Mouse (Mus musculus) kidney, embryonic 14.5 days (tissue): ENCODE measurements around the gene Ggta1. TPM values are rescaled to one million over a fixed set of nuclear protein-coding genes. Genes with fewer than 3 reads are reported as not detected.
A peak's percentile ranks its signal among the peaks of the same experiment; 100 is the strongest.

Experiments used
- ATAC-seq: fragments of 200-750 bp; cut with Nextera tagmentation; 2 replicates; pipeline ENCODE4 v1.8.0; 2017; ENCODE audit warnings: moderate number of reproducible peaks, mild to moderate bottlenecking, moderate TSS enrichment, moderate library complexity; ENCODE audit not compliant: low FRiP score, low TSS enrichment
- H3K27ac ChIP-seq: fragments of 300-500 bp; sonication (generic); 2 replicates; pipeline ENCODE4 v1.5.1; 2014; ENCODE audit warnings: low read depth, mild to moderate bottlenecking, low read length, moderate library complexity, mixed read lengths
- H3K27me3 ChIP-seq: fragments of 300-500 bp; sonication (generic); 2 replicates; pipeline ENCODE4 v1.6.1; 2014; ENCODE audit warnings: mild to moderate bottlenecking, low read length; ENCODE audit not compliant: control insufficient read depth, insufficient read depth
- H3K36me3 ChIP-seq: fragments of 300-500 bp; sonication (generic); 2 replicates; pipeline ENCODE4 v1.6.1; 2014; ENCODE audit warnings: low read length, mixed read lengths; ENCODE audit not compliant: control insufficient read depth, insufficient read depth
- H3K4me1 ChIP-seq: fragments of 300-500 bp; sonication (generic); 2 replicates; pipeline ENCODE4 v1.6.1; 2014; ENCODE audit warnings: low read length, mixed read lengths; ENCODE audit not compliant: control insufficient read depth, insufficient read depth
- H3K4me2 ChIP-seq: fragments of 300-500 bp; sonication (generic); replicated peaks from 2 replicates; pipeline ENCODE4 v1.6.1; 2014; ENCODE audit warnings: low read depth, mild to moderate bottlenecking, low read length
- H3K4me3 ChIP-seq: fragments of 300-500 bp; sonication (generic); 2 replicates; pipeline ENCODE4 v1.5.1; 2014; ENCODE audit warnings: mild to moderate bottlenecking, low read length
- H3K9ac ChIP-seq: fragments of 300-500 bp; sonication (generic); 2 replicates; pipeline ENCODE4 v1.6.1; 2014; ENCODE audit warnings: low read depth, mild to moderate bottlenecking, low read length, moderate library complexity
- H3K9me3 ChIP-seq: fragments of 300-500 bp; sonication (generic); 2 replicates; pipeline ENCODE4 v1.6.1; 2016; ENCODE audit warnings: low read length; ENCODE audit not compliant: control insufficient read depth
- WGBS: fragments of 180-500 bp; shearing (Covaris S2); extraction: QIAGEN DNeasy Blood & Tissue Kit; methylation state at CpG from one replicate; pipeline ENCODE4 v1.1.7; 2014; 5-methylcytosine and 5-hydroxymethylcytosine counted together
- polyA plus RNA-seq: library from polyadenylated mRNA; unstranded; fragments of >200 nt; fragmentation: Nextera tagmentation; extraction: Ambion mirVana; gene quantifications from 2 replicates; pipeline ENCODE4 v1.2.1, GENCODE M21; 2014

Gene Ggta1
- polyA plus RNA-seq, 1 experiment from 2014 or later, result 21.5 TPM

DNA sequence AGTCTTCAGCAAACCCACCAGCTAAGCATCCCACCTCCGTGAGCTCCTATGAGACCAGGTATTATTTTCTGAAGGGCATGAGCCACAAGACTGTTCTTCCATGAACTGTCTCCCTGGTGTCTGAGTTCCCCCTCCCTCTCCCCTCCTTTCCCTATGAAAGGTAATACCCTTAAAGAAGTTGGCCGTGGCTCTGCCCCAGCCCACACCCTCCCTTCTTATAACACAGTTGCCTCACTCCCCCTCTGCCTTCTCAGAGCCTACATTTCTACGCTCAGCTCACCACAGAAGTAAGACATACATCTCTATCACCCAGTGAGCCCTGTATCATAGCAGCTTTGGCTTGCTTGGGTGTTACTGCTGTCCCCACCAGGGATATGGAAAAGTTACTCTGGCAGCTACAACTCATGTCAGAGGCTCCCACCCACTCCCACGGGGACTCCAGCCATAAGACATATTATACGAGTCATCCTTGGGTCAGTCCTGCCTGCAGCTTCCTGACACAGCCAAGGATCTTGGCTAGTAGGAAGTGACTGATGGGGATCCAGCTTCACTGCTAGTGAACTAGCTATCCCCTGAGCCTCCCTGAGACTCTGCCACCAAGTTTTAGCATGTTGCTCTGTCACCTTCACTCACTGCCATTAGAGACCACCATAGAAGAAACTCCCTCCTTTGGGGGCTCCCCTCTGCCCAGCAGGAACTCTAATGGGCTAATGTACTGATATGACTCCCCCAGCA is 33.4 kb upstream of the Ggta1 start:
- Histone ChIP-seq H3K4me3 (no peak overlapping the region), H3K9me3 (no peaks in the 10 kb centered on the region), H3K4me1 (peaks cover 13% of the 10 kb centered on the region), H3K4me2 (no peak overlapping the region), H3K27ac (peak overlapping the region; percentile 51; the same call in 1 of the 2 replicates), H3K9ac (no peak overlapping the region), H3K27me3 (no peaks in the 10 kb centered on the region), H3K36me3 (no peaks in the 10 kb centered on the region)
- WGBS, result 27% methylated on average over 5 of the region's 5 CpGs
- ATAC-seq, result peak; percentile 68

DNA sequence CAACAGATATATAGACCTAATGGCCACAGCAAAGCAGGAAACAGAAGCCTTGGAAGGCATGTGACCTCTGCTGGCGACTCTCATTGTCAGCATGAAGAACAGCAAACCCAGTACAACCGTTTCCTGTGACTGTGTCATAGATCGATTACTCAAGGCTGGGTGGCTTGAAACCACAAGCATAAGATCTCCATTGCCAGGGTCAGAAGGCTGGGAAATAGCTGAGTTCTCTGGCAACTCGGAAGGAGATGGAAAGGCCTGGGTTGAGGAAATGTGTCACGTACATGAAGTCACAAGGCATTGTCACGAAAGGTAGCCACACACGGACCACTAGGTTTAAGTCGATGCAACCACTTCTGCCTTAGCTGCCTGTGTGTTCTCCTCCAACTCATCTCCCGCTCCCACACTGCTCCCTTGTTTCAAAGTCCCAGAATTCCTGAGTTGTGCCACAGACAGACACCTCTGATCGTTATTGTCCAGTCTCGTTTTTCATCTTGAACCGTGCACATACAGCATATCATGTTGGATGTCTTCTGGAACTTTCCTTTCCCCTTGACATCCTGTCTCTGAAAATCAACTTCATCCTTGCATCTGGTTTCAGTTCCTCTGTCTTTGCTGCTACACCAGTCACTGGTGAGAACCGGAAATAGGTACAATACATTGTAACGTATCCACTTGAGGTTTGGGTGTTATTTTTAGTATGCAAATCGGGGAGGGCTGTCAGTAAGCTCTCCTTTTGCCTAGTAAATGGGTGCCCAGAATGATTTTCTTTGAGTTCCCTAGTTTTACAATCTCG is 32.7 kb upstream of the Ggta1 start:
- H3K27me3 ChIP-seq, result no peaks in the 10 kb centered on the region
- no peaks in the 10 kb centered on the region for H3K36me3 ChIP-seq
- peaks cover 14% of the 10 kb centered on the region for H3K4me1 ChIP-seq
- no peak overlapping the region for H3K4me2 ChIP-seq
- ATAC-seq, result no peak
- H3K4me3 ChIP-seq, result no peak overlapping the region
- no peaks in the 10 kb centered on the region for H3K9me3 ChIP-seq
- WGBS, result 70% methylated on average over 16 of the region's 16 CpGs
- H3K9ac ChIP-seq, result no peak overlapping the region
- peak overlapping the region; percentile 51; the same call in 1 of the 2 replicates for H3K27ac ChIP-seq

DNA sequence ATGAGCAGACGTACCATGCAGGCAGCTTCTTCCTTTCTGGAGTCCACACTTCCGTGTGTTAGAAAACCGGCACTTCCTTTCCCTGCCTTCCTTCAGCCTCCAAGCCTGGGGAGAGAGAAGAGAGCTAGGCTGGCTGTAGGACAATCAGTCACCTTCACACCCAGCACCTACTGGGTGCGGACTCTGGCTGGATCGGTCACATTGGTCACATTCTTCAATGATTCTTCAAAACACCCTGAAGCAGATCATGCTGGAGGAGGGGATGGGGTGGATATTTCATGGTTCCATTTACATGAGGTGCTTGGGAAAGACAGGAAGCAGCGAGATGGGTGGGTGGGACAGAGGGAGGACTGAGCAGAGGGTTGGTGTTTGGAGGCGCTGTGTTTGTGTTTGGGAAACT is 30.5 kb upstream of the Ggta1 start:
- no peak for ATAC-seq
- no peaks in the 10 kb centered on the region for H3K27me3 ChIP-seq
- no peak overlapping the region for H3K4me3 ChIP-seq
- H3K27ac ChIP-seq, result no peak overlapping the region
- no peaks in the 10 kb centered on the region for H3K36me3 ChIP-seq
- H3K9ac ChIP-seq, result no peak overlapping the region
- peaks cover 20% of the 10 kb centered on the region for H3K4me1 ChIP-seq
- H3K9me3 ChIP-seq, result no peaks in the 10 kb centered on the region
- WGBS, result 90% methylated on average over 7 of the region's 7 CpGs
- no peak overlapping the region for H3K4me2 ChIP-seq

DNA sequence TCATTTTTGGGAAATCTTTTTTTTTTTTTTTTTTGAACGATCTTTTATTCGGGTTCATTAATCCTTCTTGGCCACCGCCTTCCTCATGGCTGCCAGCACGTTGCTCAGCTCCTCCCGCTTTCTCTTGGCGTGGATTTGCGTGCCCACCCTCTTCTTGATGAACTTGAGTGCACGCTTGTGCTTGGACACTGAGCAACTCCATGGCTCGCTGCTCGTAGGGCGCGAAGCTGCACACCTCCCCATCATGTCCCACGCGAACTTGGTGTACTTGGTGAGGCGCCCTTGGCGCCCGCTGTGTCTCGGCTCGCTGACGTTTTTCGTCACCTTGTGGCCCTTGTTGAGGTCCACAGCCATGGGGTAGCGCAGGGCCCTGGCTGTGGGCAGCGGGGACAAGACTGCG is 28.1 kb upstream of the Ggta1 start:
- H3K9ac ChIP-seq, result no peak overlapping the region
- 90% methylated on average over 24 of the region's 24 CpGs for WGBS
- no peaks in the 10 kb centered on the region for H3K27me3 ChIP-seq
- ATAC-seq, result no peak
- H3K4me2 ChIP-seq, result no peak overlapping the region
- H3K4me3 ChIP-seq, result no peak overlapping the region
- H3K4me1 ChIP-seq, result peaks cover 10% of the 10 kb centered on the region; the same call in 1 of the 2 replicates
- no peak overlapping the region for H3K27ac ChIP-seq
- no peaks in the 10 kb centered on the region for H3K36me3 ChIP-seq
- H3K9me3 ChIP-seq, result no peaks in the 10 kb centered on the region

DNA sequence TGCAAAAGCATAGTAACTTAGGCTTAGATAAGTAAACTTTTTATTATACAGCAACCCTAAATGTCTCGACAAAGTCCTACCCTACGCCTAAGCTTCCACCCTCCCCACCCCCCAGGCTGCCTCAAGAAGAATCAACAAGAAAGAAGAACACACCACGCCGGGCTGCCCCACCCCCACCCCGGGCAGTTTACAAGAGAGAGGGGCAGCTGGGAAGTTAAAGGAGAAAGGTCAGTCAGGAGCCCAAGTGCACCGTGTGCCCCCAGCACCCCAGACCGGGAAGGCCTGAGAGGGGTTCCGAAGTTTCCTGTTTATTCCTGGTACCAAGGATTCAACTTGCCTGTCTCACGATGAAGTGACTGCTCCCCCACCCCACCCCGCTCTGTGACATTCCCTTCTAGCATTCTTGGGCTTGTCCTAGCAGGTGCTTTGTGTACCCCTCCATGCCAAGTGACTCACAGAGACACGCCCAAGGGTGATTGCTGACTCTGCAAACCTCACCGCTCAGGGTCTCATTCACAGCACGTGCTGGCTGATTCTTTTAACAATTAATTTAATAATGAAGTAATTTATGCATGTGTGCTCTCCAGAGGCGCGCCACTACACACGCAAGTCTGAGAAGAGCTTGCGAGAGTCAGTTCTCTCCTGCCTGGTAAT is 27.6 kb upstream of the Ggta1 start:
- H3K4me1 ChIP-seq, result 0 out of 2 replicates have a peak, but pooled peaks cover 7% of the 10 kb centered on the region
- no peaks in the 10 kb centered on the region for H3K27me3 ChIP-seq
- H3K4me3 ChIP-seq, result no peak overlapping the region
- no peak for ATAC-seq
- peak overlapping the region; percentile 21 for H3K4me2 ChIP-seq
- H3K9ac ChIP-seq, result no peak overlapping the region
- H3K9me3 ChIP-seq, result no peaks in the 10 kb centered on the region
- no peaks in the 10 kb centered on the region for H3K36me3 ChIP-seq
- WGBS, result 30% methylated on average over 17 of the region's 17 CpGs
- no peak overlapping the region for H3K27ac ChIP-seq

DNA sequence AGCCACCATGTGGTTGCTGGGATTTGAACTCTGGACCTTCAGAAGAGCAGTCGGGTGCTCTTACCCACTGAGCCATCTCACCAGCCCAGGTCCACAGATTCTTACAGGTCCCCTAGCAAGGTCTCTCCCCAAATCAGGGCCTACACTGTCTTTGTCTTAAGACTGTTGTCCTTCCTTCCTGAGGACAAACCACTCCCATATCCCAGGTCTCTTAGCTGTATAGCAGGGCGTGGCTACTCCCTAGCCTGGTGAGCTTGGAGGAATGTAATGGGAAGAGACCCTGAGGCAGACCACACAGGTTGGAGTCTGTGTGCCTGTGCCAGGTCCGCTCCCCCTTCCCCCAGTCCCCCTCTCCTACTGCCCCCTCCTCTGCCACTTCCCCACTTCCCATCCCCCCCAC is 24.7 kb upstream of the Ggta1 start:
- Histone ChIP-seq H3K27me3 (no peaks in the 10 kb centered on the region), H3K9me3 (no peaks in the 10 kb centered on the region), H3K4me3 (no peak overlapping the region), H3K9ac (no peak overlapping the region), H3K4me2 (no peak overlapping the region), H3K36me3 (no peaks in the 10 kb centered on the region), H3K4me1 (0 out of 2 replicates have a peak, but pooled peaks cover 7% of the 10 kb centered on the region), H3K27ac (no peak overlapping the region)
- WGBS, result 83% methylated on average over 3 of the region's 3 CpGs
- no peak for ATAC-seq

DNA sequence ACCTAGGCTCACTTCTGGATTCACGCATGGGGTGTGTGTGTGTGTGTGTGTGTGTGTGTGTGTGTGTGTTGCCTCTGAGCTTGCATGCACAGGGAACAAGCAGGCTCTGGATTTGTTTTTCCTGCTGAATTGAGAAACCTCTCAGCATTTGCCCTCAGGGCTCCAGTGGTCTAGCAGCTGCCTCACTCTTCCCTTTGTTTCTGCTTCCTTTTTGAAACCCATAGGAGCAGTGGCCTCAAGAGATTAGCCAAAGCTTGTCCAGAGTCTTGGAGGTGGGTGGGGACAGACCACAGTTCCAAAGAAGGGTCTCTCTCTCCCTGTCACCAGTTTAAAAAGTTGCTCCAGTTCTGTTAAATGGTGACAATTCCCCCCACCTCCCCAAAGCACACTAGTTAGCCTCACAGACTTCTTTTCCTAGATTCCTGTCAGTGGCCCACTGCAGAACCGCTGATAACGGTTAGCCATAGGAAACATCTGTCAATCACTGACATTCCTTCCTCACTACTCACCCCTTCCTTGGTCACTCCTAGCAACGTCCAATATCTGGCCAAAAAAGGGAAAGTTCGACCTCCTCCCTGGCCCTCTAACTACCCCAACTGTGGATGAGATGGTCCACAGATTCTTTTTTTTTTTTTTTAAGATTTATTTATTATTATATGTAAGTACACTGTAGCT is 24.1 kb upstream of the Ggta1 start:
- WGBS, result 60% methylated on average over 5 of the region's 5 CpGs
- 0 out of 2 replicates have a peak, but pooled peaks cover 7% of the 10 kb centered on the region for H3K4me1 ChIP-seq
- H3K4me3 ChIP-seq, result no peak overlapping the region
- ATAC-seq, result no peak
- no peak overlapping the region for H3K9ac ChIP-seq
- H3K27ac ChIP-seq, result no peak overlapping the region
- no peak overlapping the region for H3K4me2 ChIP-seq
- no peaks in the 10 kb centered on the region for H3K36me3 ChIP-seq
- no peaks in the 10 kb centered on the region for H3K27me3 ChIP-seq
- H3K9me3 ChIP-seq, result no peaks in the 10 kb centered on the region

DNA sequence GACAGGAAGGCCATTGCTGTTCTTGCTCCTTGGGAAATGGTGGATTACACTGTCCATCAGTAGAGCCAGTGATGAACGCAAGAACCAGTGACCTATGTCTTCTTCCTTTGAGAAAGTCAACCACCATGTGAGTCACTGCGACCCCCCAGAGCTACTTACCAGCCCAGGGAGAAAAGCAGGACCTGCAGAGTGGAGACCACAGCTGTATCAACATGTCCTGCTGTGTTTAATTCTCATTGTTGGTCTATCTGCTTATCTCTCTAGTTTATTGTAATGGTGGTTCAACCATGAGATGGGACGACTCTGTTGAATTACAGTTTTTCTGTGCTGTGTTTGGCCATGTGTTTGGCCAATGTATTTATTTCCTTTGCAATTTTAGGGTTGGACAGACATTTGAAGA is 21.1 kb upstream of the Ggta1 start:
- Histone ChIP-seq H3K9me3 (no peaks in the 10 kb centered on the region), H3K27ac (no peak overlapping the region), H3K9ac (no peak overlapping the region), H3K4me2 (no peak overlapping the region), H3K4me3 (no peak overlapping the region), H3K4me1 (no peaks in the 10 kb centered on the region), H3K36me3 (no peaks in the 10 kb centered on the region), H3K27me3 (no peaks in the 10 kb centered on the region)
- 83% methylated on average over 3 of the region's 3 CpGs for WGBS
- ATAC-seq, result no peak
